Mouse (Mus musculus): ENCODE results near the gene Rnd2. TPM values are rescaled to one million over a fixed set of nuclear protein-coding genes. Genes with fewer than 3 reads are reported as not detected.
A peak's percentile ranks its signal among the peaks of the same experiment; 100 is the strongest.

The Rnd2 gene
- total and polyA plus RNA-seq, 2 experiments from 2014 or later = 5.1 to 6.1 TPM

- Histone ChIP-seq H3K27ac (ENCODE audit: low read depth) (no peak overlapping the region), H3K4me2 (ENCODE audit: low read depth, low read length) (no peak overlapping the region), H3K9ac (replicated peaks; ENCODE audit: low read depth, low read length) (no peak overlapping the region), H3K9me3 (replicated peaks; ENCODE audit: control insufficient read depth, low read length) (no peaks in the 10 kb centered on the region), H3K4me1 (ENCODE audit: control insufficient read depth, insufficient read depth) (0 out of 2 replicates have a peak, but pooled peaks cover 8% of the 10 kb centered on the region), H3K36me3 (replicated peaks; ENCODE audit: control insufficient read depth, insufficient read depth, low read length) (peaks cover 12% of the 10 kb centered on the region; the same call in 1 of the 2 replicates), H3K4me3 (ENCODE audit: low read depth, low read length) (no peak overlapping the region), H3K27me3 (ENCODE audit: control insufficient read depth, insufficient read depth, low read length) (no peaks in the 10 kb centered on the region)
- no peak for ATAC-seq (ENCODE audit: insufficient read depth, low read depth)
- TF ChIP-seq EP300 (IDR thresholded peaks at IDR 0.05; ENCODE audit: low read depth) (no peak), CTCF (IDR thresholded peaks at IDR 0.05; ENCODE audit: low read depth) (peak; percentile 25; the same call in 1 of the 2 replicates)
- 50% methylated on average over 3 of the region's 3 CpGs for WGBS
- DNase-seq (ENCODE audit: low spot score) = no peak
These were observed 45.2 kb upstream of the Rnd2 start for GRCm38 (mm10) chr11:101419610-101420009.

GRCm38 (mm10) chr11:101420148-101420547, 44.7 kb upstream of the Rnd2 start:
- TF ChIP-seq CTCF (IDR thresholded peaks at IDR 0.05; ENCODE audit: low read depth) (no peak), EP300 (IDR thresholded peaks at IDR 0.05; ENCODE audit: low read depth) (no peak)

GRCm38 (mm10) chr11:101424105-101424851, 40.5 kb upstream of the Rnd2 start, which contains the start of gene Gm27029:
TSS of gene Gm27029 (minus strand) at chr11:101424796.
- no peaks in the 10 kb centered on the region for H3K27me3 ChIP-seq (ENCODE audit: control insufficient read depth, insufficient read depth, low read length)
- peak; percentile 89 for DNase-seq (ENCODE audit: low spot score)
- peak; percentile 83 for ATAC-seq (ENCODE audit: insufficient read depth, low read depth)
- H3K4me1 ChIP-seq (ENCODE audit: control insufficient read depth, insufficient read depth) = peaks cover 9% of the 10 kb centered on the region
- peak within 1 kb of the TSS; percentile 96 for H3K27ac ChIP-seq (ENCODE audit: low read depth)
- H3K36me3 ChIP-seq (replicated peaks; ENCODE audit: control insufficient read depth, insufficient read depth, low read length) = peaks cover 12% of the 10 kb centered on the region; the same call in 1 of the 2 replicates
- peak within 1 kb of the TSS; percentile 88 for H3K9ac ChIP-seq (replicated peaks; ENCODE audit: low read depth, low read length)
- H3K4me2 ChIP-seq (ENCODE audit: low read depth, low read length) = peak within 1 kb of the TSS; percentile 99
- H3K9me3 ChIP-seq (replicated peaks; ENCODE audit: control insufficient read depth, low read length) = no peaks in the 10 kb centered on the region
- TF ChIP-seq EP300 (IDR thresholded peaks at IDR 0.05; ENCODE audit: low read depth) (no peak), CTCF (IDR thresholded peaks at IDR 0.05; ENCODE audit: low read depth) (no peak)
- WGBS = under 1% methylated on average over 23 of the region's 23 CpGs
- H3K4me3 ChIP-seq (ENCODE audit: low read depth, low read length) = peak within 1 kb of the TSS; percentile 97

More at GRCm38 (mm10) chr11:101420148-101420547, 44.7 kb upstream of the Rnd2 start:
- ATAC-seq (ENCODE audit: insufficient read depth, low read depth) (no peak), DNase-seq (ENCODE audit: low spot score) (no peak)
- Histone ChIP-seq H3K36me3 (replicated peaks; ENCODE audit: control insufficient read depth, insufficient read depth, low read length) (peaks cover 12% of the 10 kb centered on the region; the same call in 1 of the 2 replicates), H3K9ac (replicated peaks; ENCODE audit: low read depth, low read length) (no peak overlapping the region), H3K27me3 (ENCODE audit: control insufficient read depth, insufficient read depth, low read length) (no peaks in the 10 kb centered on the region), H3K9me3 (replicated peaks; ENCODE audit: control insufficient read depth, low read length) (no peaks in the 10 kb centered on the region), H3K4me2 (ENCODE audit: low read depth, low read length) (no peak overlapping the region), H3K27ac (ENCODE audit: low read depth) (no peak overlapping the region), H3K4me3 (ENCODE audit: low read depth, low read length) (no peak overlapping the region), H3K4me1 (ENCODE audit: control insufficient read depth, insufficient read depth) (0 out of 2 replicates have a peak, but pooled peaks cover 8% of the 10 kb centered on the region)
- 83% methylated on average over 5 of the region's 5 CpGs for WGBS

- peak within 1 kb of the TSS; percentile 99 for H3K4me2 ChIP-seq (ENCODE audit: low read depth, low read length)
- H3K9ac ChIP-seq (replicated peaks; ENCODE audit: low read depth, low read length) = peak within 1 kb of the TSS; percentile 88
- DNase-seq (ENCODE audit: low spot score) = peak; percentile 97
- H3K36me3 ChIP-seq (replicated peaks; ENCODE audit: control insufficient read depth, insufficient read depth, low read length) = peaks cover 13% of the 10 kb centered on the region
- H3K9me3 ChIP-seq (replicated peaks; ENCODE audit: control insufficient read depth, low read length) = no peaks in the 10 kb centered on the region
- H3K4me3 ChIP-seq (ENCODE audit: low read depth, low read length) = peak within 1 kb of the TSS; percentile 97
- TF ChIP-seq CTCF (IDR thresholded peaks at IDR 0.05; ENCODE audit: low read depth) (peak; percentile 30; the same call in 1 of the 2 replicates), EP300 (IDR thresholded peaks at IDR 0.05; ENCODE audit: low read depth) (no peak)
- H3K27me3 ChIP-seq (ENCODE audit: control insufficient read depth, insufficient read depth, low read length) = no peaks in the 10 kb centered on the region
- H3K4me1 ChIP-seq (ENCODE audit: control insufficient read depth, insufficient read depth) = peaks cover 9% of the 10 kb centered on the region
- under 1% methylated on average over 69 of the region's 81 CpGs for WGBS
- ATAC-seq (ENCODE audit: insufficient read depth, low read depth) = peak; percentile 91
- peak within 1 kb of the TSS; percentile 96 for H3K27ac ChIP-seq (ENCODE audit: low read depth)
These were observed 39.6 kb upstream of the Rnd2 start, which contains the start of the genes Rundc1 and Ptges3l for GRCm38 (mm10) chr11:101424925-101425813. TSS of gene Rundc1 (plus strand) at chr11:101425085. TSS of gene Ptges3l (minus strand) at chr11:101425333.

- ATAC-seq (ENCODE audit: insufficient read depth, low read depth) (no peak), DNase-seq (ENCODE audit: low spot score) (no peak)
- Histone ChIP-seq H3K36me3 (replicated peaks; ENCODE audit: control insufficient read depth, insufficient read depth, low read length) (peaks cover 22% of the 10 kb centered on the region), H3K4me1 (ENCODE audit: control insufficient read depth, insufficient read depth) (peaks cover 9% of the 10 kb centered on the region), H3K4me2 (ENCODE audit: low read depth, low read length) (peak overlapping the region; percentile 99), H3K27me3 (ENCODE audit: control insufficient read depth, insufficient read depth, low read length) (no peaks in the 10 kb centered on the region), H3K27ac (ENCODE audit: low read depth) (no peak overlapping the region), H3K9ac (replicated peaks; ENCODE audit: low read depth, low read length) (no peak overlapping the region), H3K9me3 (replicated peaks; ENCODE audit: control insufficient read depth, low read length) (no peaks in the 10 kb centered on the region), H3K4me3 (ENCODE audit: low read depth, low read length) (peak overlapping the region; percentile 97)
- TF ChIP-seq EP300 (IDR thresholded peaks at IDR 0.05; ENCODE audit: low read depth) (no peak), CTCF (IDR thresholded peaks at IDR 0.05; ENCODE audit: low read depth) (no peak)
- 48% methylated on average over 8 of the region's 8 CpGs for WGBS
These were observed 38.6 kb upstream of the Rnd2 start for GRCm38 (mm10) chr11:101426165-101426564.
